Mouse (Mus musculus) gastrocnemius, postnatal 25 days (tissue): ENCODE results near the gene Fam240a. TPM values are rescaled to one million over a fixed set of nuclear protein-coding genes. Genes with fewer than 3 reads are reported as not detected.

Experiments
- microRNA-seq, 2 experiments: library from miRNA; unstranded; fragments of <30 nt; microRNA quantifications; one replicate each; pipeline ENCODE4 v1.2.0; 2021; ENCODE audit warnings: borderline replicate concordance in 2 of 2
- total RNA-seq, 2 experiments: library from RNA; stranded (reverse); gene quantifications; 1 replicate in 1 of 2; 2 replicates in 1 of 2; pipeline ENCODE4 v1.2.3; 2021

The Fam240a gene
- total RNA-seq, 2 experiments from 2014 or later: 2.0 to 2.7 TPM

Small RNAs within 50 kb of the gene (microRNA-seq; reads per million reads assigned to microRNA genes)
- 0 reads per million in 2 experiments for gene Gm24269

Other genes with a start within 250 kb of the Fam240a start
- 100 to 1,000 TPM; 119 to 840 TPM for gene Myl3, start 175.0 kb downstream of the Fam240a start, total RNA-seq
- 1 to 10 TPM; 1.3 to 2.4 TPM for gene Pth1r, start 169.7 kb downstream of the Fam240a start, total RNA-seq
- gene Prss42, start 118.7 kb downstream of the Fam240a start, total RNA-seq: not detected
- gene Prss44, start 102.9 kb downstream of the Fam240a start, total RNA-seq: not detected
- gene Prss43, start 90.2 kb downstream of the Fam240a start, total RNA-seq: not detected
- not detected for gene Prss45, start 82.3 kb downstream of the Fam240a start, total RNA-seq
- not detected for gene Prss46, start 72.4 kb downstream of the Fam240a start, total RNA-seq
- not detected for gene Prss50, start 58.9 kb downstream of the Fam240a start, total RNA-seq
- gene Als2cl, start 37.0 kb downstream of the Fam240a start, total RNA-seq: 1 to 10 TPM; 3.9 to 8.2 TPM
- under 1 TPM; 0.43 to 0.62 TPM for gene Tmie, start 36.7 kb downstream of the Fam240a start, total RNA-seq
- gene Tdgf1, start 29.3 kb upstream of the Fam240a start, total RNA-seq: not detected
- gene Lrrc2, start 34.7 kb upstream of the Fam240a start, total RNA-seq: 10 to 100 TPM; 52.4 to 64.1 TPM
- 1 to 10 TPM in 1 of 2 experiments, under 1 TPM in 1; 0.70 to 1.3 TPM for gene Rtp3, start 73.7 kb upstream of the Fam240a start, total RNA-seq
- gene Ltf, start 102.4 kb upstream of the Fam240a start, total RNA-seq: not detected
- gene Ccrl2, start 140.7 kb upstream of the Fam240a start, total RNA-seq: 1 to 10 TPM; 4.3 to 4.4 TPM
- 10 to 100 TPM; 63.6 to 71.3 TPM for gene Lrrfip2, start 200.7 kb upstream of the Fam240a start, total RNA-seq